Mouse (Mus musculus): ENCODE results near the gene AW011738. TPM values are rescaled to one million over a fixed set of nuclear protein-coding genes. Genes with fewer than 3 reads are reported as not detected.

AW011738 gene
- polyA plus RNA-seq, 1 experiment from 2014 or later = 3.5 TPM

DNA sequence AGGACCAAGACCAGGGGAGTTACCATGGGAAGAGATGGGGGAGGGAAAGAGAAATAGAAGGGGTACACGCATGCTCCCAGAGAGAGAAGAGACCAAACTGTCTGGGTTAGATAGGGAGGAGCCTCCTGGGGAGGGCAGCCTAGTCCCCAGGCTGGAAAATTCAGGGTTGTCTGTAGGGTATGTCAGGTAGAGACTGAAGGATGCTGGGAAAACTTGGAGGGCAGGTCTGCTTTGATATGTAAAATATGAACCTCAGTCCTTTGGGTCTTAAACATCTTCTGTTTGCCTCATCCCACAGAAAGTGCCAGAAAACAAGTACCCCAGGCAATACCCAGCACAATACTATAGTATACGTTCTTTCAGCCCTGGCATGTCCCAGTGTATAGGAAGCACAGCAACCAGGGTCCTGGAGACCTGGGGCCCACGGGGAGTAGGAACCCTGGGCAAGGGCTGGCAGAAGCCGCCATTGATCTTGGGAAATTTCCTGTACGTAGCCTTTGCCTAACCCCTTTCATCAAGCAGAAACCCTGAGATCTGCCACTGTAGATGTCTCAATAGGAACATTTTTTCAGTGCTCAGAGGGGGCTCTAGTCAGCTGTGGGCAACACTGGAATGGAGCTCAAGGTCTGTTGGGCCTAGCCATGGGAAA is 14.8 kb upstream of the AW011738 start:
- Histone ChIP-seq H3K9ac (0 out of 2 replicates have a peak overlapping the region, but pooled peaks have one; percentile 5), H3K36me3 (peaks cover 27% of the 10 kb centered on the region; the same call in 1 of the 2 replicates), H3K4me1 (peaks cover 49% of the 10 kb centered on the region), H3K4me2 (no peak overlapping the region), H3K4me3 (no peak overlapping the region), H3K27ac (0 out of 2 replicates have a peak overlapping the region, but pooled peaks have one; percentile 45), H3K9me3 (no peaks in the 10 kb centered on the region), H3K27me3 (no peaks in the 10 kb centered on the region)
- ATAC-seq (ENCODE audit: borderline replicate concordance, extremely low read depth, low FRiP score, low TSS enrichment) = no peak
- 67% methylated on average over 5 of the region's 5 CpGs for WGBS

DNA sequence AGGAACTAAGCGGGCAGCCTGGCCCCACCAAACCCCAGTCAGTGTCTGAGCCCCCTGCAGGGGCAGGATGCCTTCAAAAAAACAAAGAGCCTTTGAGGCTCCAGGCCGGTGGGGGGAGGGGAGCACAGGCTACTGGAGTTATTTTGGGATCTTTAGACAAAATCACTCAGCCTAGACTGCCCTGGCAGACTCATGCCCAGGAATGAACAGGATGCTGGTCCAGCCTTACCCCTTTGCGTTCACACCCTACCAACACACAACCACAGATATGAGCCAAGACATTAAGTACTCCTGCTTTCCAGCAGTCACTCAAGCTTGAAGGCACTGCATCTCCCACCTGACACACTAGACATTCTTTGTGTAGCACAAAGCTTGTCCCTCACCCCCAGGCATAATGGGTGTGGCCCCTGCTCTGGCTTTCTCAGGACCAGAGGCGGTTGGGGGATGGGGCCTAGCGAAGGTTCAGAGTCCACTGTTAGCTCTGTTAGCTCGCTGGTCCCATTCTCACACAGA is 14.2 kb upstream of the AW011738 start:
- Histone ChIP-seq H3K36me3 (peaks cover 30% of the 10 kb centered on the region; the same call in 1 of the 2 replicates), H3K4me1 (peaks cover 54% of the 10 kb centered on the region), H3K9me3 (no peaks in the 10 kb centered on the region), H3K27me3 (no peaks in the 10 kb centered on the region), H3K4me3 (no peak overlapping the region), H3K27ac (peak overlapping the region; percentile 45), H3K4me2 (no peak overlapping the region), H3K9ac (0 out of 2 replicates have a peak overlapping the region, but pooled peaks have one; percentile 5)
- 31% methylated on average over 6 of the region's 6 CpGs for WGBS
- ATAC-seq (ENCODE audit: borderline replicate concordance, extremely low read depth, low FRiP score, low TSS enrichment) = no peak

DNA sequence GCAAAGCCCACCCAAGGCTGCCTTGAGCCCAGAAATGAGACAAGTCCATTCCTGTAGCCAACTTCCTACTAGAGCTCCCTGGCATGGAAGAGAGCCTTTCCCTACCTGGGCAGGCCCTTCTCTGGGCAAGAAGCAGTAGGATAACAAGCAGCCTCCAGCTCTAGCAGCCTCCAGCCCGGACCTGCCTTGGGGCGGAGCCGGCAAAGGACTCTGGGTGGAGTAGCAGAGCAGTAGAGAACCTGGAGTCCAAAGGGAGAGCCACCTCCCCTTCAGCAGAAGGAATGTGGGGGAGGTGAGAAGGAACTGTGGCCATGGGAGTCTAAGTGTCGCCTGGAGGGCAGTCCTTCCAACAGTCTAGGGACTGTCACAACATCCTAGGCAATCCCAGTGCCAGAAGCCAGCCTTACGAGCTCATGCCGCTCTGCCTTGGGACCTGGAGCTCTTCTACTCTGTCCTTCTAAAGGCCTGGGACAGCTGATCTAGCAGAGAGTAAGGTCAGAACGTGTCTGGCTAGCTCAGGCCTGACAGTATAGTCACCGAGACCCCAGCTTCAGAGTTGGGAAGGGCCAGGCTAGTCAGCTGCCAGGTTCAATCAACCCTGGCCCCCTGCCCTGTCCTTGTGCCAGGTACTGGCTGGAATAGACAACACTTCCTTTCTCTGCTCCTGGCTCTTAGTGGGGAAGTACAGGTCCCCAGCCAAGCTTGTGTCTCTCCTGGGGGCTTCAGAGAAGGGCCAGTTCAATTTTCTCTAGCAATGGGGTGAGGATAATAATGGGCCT is 10.5 kb upstream of the AW011738 start:
- H3K36me3 ChIP-seq = peaks cover 22% of the 10 kb centered on the region; the same call in 1 of the 2 replicates
- WGBS = 36% methylated on average over 8 of the region's 8 CpGs
- peaks cover 64% of the 10 kb centered on the region for H3K4me1 ChIP-seq
- H3K4me2 ChIP-seq = peak overlapping the region; percentile 34
- no peak overlapping the region; the same call in 1 of the 2 replicates for H3K4me3 ChIP-seq
- ATAC-seq (ENCODE audit: borderline replicate concordance, extremely low read depth, low FRiP score, low TSS enrichment) = peak; percentile 19; the same call in 1 of the 2 replicates
- H3K27ac ChIP-seq = peak overlapping the region; percentile 94
- no peaks in the 10 kb centered on the region for H3K9me3 ChIP-seq
- H3K9ac ChIP-seq = no peak overlapping the region
- no peaks in the 10 kb centered on the region for H3K27me3 ChIP-seq

DNA sequence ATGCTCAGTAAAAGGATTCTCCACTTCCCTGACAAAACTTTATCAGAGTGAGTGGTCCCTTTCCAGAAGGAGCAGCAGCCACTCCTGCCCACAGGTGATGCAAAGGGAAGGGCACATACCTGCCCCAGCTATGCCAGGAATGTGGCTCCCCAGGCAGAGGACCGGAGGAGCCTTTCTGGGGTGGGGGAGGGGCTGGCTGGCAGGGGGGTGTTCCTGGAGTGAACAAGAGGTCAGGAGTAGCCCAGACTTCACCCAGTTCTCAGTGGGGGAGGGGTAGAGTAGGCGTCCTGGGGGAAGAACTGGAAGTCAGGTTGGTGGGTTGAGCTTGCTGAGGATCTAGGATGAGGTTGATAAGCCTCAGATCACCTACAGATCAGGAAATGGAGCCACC is 9.9 kb upstream of the AW011738 start:
- H3K4me2 ChIP-seq = peak overlapping the region; percentile 34
- H3K4me1 ChIP-seq = peaks cover 64% of the 10 kb centered on the region
- H3K36me3 ChIP-seq = peaks cover 22% of the 10 kb centered on the region; the same call in 1 of the 2 replicates
- no peaks in the 10 kb centered on the region for H3K27me3 ChIP-seq
- no peaks in the 10 kb centered on the region for H3K9me3 ChIP-seq
- 21% methylated on average over 2 of the region's 2 CpGs for WGBS
- H3K27ac ChIP-seq = peak overlapping the region; percentile 94
- no peak for ATAC-seq (ENCODE audit: borderline replicate concordance, extremely low read depth, low FRiP score, low TSS enrichment)
- H3K4me3 ChIP-seq = no peak overlapping the region
- no peak overlapping the region; the same call in 1 of the 2 replicates for H3K9ac ChIP-seq

DNA sequence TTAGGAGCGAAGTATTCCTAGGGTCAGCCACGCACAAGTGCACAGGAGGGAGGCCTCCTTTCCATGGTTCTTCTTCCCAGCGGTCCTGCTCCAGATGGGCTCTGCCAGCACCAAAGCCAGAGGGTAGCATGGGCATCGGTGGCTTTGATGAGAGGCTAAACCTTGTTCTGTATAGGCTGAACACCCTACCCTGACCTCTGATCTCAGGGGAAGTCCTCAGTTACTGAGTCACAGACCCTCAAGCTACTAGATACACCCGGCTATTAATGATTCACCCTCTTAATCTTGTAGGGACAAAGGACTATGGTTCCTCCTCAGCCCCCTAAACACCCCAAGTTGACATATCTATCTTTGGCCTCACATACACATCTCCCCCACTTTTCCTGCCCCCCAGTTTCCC is 9.2 kb upstream of the AW011738 start:
- Histone ChIP-seq H3K9ac (no peak overlapping the region), H3K27ac (peak overlapping the region; percentile 77), H3K9me3 (no peaks in the 10 kb centered on the region), H3K4me1 (peaks cover 64% of the 10 kb centered on the region), H3K4me2 (peak overlapping the region; percentile 25), H3K36me3 (peaks cover 22% of the 10 kb centered on the region; the same call in 1 of the 2 replicates), H3K4me3 (no peak overlapping the region), H3K27me3 (no peaks in the 10 kb centered on the region)
- ATAC-seq (ENCODE audit: borderline replicate concordance, extremely low read depth, low FRiP score, low TSS enrichment) = no peak
- WGBS = 59% methylated on average over 5 of the region's 5 CpGs

DNA sequence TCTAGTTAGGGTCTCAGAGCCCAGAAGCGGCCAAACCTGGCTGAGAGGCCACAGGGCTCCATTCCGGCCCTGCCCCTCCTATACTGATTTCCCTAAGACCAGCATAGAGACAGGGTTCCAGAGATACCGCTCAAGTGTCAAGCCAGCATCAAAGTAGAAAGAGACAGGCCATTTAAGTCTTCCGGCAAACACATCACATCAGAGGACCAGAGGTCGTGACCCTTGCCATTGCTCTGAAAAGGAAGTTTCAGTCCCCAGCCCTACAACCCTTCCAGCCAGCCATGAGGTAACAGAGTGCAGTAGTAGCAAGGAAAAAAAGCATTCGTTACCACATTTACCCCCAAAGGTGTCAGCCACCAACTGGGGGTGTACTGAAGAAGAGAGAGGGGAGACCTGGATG is 8.8 kb upstream of the AW011738 start:
- Histone ChIP-seq H3K4me1 (peaks cover 60% of the 10 kb centered on the region), H3K27me3 (no peaks in the 10 kb centered on the region), H3K4me2 (0 out of 2 replicates have a peak overlapping the region, but pooled peaks have one; percentile 25), H3K4me3 (no peak overlapping the region), H3K9ac (no peak overlapping the region), H3K36me3 (peaks cover 22% of the 10 kb centered on the region; the same call in 1 of the 2 replicates), H3K9me3 (no peaks in the 10 kb centered on the region), H3K27ac (no peak overlapping the region; the same call in 1 of the 2 replicates)
- WGBS = 49% methylated on average over 6 of the region's 6 CpGs
- no peak for ATAC-seq (ENCODE audit: borderline replicate concordance, extremely low read depth, low FRiP score, low TSS enrichment)

DNA sequence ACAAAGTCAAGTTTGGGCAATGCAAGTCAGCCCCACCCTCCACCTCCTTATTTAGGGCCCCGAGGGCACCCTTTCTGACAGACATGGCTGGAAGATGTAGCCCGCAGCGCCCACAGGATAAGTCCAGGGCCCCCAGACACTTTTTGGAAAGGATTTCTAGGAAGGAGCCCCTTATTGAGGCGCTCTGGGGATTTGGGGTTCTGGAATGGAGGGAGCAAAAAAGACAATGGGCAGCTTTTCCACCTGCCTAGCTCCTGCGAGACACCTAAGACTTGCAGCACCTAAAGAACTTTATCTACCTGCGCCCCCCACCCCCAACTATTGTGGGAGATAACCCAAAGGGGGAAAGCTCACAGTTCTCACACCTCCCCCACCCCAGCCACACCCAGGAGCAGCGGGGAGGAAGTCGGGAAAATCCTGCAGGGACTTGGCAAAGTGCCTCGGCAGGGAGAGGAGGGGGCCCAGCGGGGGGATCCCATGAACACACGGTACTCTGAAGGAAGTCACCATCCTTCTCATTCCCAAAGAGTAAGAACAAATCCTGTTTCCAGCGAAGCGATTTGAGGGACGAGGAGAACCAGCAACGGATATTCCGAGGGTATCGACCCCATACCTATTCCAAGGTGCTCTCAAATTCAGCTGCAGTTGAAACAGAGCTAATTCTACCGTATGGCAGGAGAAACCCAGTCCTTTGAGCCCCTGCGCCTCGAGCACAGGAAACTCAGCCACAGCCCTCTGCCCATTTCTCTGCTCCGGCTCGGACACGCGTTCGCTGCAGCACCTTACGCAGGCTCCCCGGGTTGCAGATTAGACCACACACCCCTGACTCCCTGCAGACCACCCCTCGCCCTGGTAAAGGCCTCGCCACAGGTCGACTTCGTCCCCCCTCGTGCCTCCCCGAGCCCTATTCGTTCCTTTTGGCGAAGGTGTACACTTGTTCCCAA is 6.9 kb upstream of the AW011738 start:
- peak overlapping the region; percentile 83 for H3K27ac ChIP-seq
- WGBS = 3% methylated on average over 35 of the region's 35 CpGs
- H3K4me3 ChIP-seq = peak overlapping the region; percentile 72
- H3K4me2 ChIP-seq = peak overlapping the region; percentile 94
- ATAC-seq (ENCODE audit: borderline replicate concordance, extremely low read depth, low FRiP score, low TSS enrichment) = no peak
- peaks cover 50% of the 10 kb centered on the region for H3K4me1 ChIP-seq
- H3K9ac ChIP-seq = peak overlapping the region; percentile 72
- peaks cover 8% of the 10 kb centered on the region; the same call in 1 of the 2 replicates for H3K36me3 ChIP-seq
- H3K9me3 ChIP-seq = no peaks in the 10 kb centered on the region
- H3K27me3 ChIP-seq = no peaks in the 10 kb centered on the region

DNA sequence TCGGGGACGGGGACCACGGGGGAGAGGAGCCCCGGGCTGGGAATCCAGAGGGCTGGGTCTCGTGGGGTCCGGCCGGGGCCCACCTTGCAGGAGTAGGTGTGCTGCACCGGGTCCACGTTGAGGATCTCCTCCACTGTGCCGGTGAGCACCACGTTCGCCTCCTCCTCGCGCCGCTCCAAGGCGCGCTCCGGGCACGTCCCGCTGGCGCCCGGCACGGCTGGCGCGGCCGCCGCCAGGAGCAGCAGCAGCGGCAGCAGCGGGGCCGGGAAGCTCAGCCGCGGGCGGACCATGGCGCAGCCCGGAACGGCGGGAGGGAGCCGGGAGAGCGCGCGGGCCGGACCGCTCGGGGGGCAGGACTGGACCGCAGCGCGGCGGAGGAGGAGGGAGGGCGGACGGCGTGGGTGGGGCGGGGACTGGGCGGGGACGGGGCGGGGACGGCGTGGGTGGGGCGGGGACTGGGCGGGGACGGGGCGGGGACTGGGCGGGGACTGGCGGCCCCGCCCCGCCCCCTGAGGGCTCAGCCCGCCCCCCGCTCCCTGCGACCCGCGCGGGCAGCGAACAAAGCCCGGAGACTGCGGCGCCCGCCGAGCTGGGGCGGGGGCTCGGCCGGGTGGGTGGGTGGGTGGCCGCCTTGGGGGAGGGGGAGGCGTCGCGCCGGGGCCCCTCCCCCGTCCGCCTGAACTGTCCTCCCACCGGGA is 5.8 kb upstream of the AW011738 start, which contains the start of gene Agrn:
Gene Agrn (minus strand): TSS at position 358 of the 698 bp plus-strand sequence.
- Histone ChIP-seq H3K27ac (peak within 1 kb of the TSS; percentile 97), H3K9ac (peak within 1 kb of the TSS; percentile 72), H3K4me3 (peak within 1 kb of the TSS; percentile 72), H3K4me2 (peak within 1 kb of the TSS; percentile 94), H3K36me3 (peaks cover 7% of the 10 kb centered on the region; the same call in 1 of the 2 replicates), H3K9me3 (no peaks in the 10 kb centered on the region), H3K4me1 (peaks cover 45% of the 10 kb centered on the region), H3K27me3 (peaks cover 4% of the 10 kb centered on the region; the same call in 1 of the 2 replicates)
- ATAC-seq (ENCODE audit: borderline replicate concordance, extremely low read depth, low FRiP score, low TSS enrichment) = peak; percentile 82
- 0% methylated on average over 24 of the region's 88 CpGs for WGBS

DNA sequence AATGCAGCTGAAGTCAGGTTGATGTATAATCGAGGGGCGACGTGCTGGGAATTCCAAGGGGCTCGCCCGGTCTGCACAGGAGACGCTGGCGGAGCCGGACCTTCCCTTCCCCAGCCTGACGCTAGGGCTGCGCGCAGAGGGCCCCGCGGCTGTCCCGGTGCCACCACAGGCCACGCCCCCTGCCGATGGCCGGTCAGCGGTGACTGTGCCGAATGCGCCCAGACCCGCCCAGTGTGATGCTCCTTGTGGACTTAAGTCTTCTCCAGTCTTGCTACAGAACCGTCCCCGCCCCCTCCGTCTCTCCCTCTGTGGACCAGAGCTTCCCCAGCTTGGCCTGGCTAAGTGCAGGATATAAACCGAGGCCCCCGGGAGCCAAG is 5.3 kb upstream of the AW011738 start:
- Histone ChIP-seq H3K9ac (peak overlapping the region; percentile 48), H3K36me3 (0 out of 2 replicates have a peak, but pooled peaks cover 7% of the 10 kb centered on the region), H3K27me3 (peaks cover 4% of the 10 kb centered on the region; the same call in 1 of the 2 replicates), H3K4me1 (peaks cover 45% of the 10 kb centered on the region), H3K4me3 (peak overlapping the region; percentile 57), H3K9me3 (no peaks in the 10 kb centered on the region), H3K4me2 (peak overlapping the region; percentile 94), H3K27ac (peak overlapping the region; percentile 97)
- WGBS = under 1% methylated on average over 26 of the region's 26 CpGs
- ATAC-seq (ENCODE audit: borderline replicate concordance, extremely low read depth, low FRiP score, low TSS enrichment) = peak; percentile 92

DNA sequence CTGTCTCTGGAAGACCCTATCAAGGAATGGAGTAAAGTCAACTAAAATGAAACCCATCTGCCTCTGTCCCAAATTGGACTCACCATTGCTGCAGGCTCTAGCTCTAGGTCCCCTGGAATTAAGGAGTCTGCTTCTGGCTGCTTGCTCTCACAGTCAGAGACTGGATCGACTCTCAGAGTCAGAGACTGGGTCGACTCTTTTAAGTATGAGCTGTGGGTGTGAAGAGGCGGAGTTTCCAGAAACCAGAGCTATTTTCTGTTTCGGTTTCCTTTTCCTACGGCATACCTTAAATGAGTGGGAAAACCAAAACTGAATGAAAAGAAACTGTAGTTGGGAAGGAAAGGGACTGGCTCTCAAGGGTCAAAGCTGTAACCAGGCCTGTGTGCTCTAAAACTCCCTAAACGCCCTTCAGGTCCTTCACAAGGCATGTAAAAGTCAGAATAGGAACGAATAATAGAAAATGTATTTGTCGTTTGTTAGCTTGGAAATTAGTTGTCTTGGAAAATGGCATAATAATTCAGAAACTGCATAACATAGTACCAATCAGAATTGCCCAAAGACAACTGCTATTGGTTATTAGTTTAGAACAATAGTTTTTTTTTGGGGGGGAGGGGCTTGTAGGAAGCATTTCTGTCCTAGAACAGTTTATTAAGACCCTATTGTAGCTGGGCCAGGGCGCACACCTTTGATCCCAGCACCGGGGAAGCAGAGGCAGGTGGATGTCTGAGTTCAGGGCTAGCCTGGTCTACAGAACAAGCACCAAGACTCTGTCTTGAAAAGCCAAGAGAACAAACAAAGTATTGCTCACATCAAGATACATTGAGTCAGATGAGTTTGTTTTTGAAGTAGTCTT is 2.3 kb upstream of the AW011738 start, which contains the start of gene Isg15:
Gene Isg15 (minus strand): TSS at position 196 of the 853 bp plus-strand sequence.
- peak within 1 kb of the TSS; percentile 18; the same call in 1 of the 2 replicates for H3K4me2 ChIP-seq
- peaks cover 24% of the 10 kb centered on the region for H3K4me1 ChIP-seq
- H3K27me3 ChIP-seq = peaks cover 20% of the 10 kb centered on the region
- no peak within 1 kb of the TSS for H3K9ac ChIP-seq
- H3K9me3 ChIP-seq = no peaks in the 10 kb centered on the region
- no peak within 1 kb of the TSS for H3K27ac ChIP-seq
- H3K4me3 ChIP-seq = no peak within 1 kb of the TSS
- ATAC-seq (ENCODE audit: borderline replicate concordance, extremely low read depth, low FRiP score, low TSS enrichment) = no peak
- H3K36me3 ChIP-seq = no peaks in the 10 kb centered on the region
- 56% methylated on average over 10 of the region's 10 CpGs for WGBS
